Mouse (Mus musculus): ENCODE measurements around the gene Fndc3b.

Fndc3b gene

GRCm38 (mm10) chr3:27555401-27555940 is 155.6 kb downstream of the Fndc3b start:
- peak; percentile 85 for ATAC-seq (ENCODE audit: low TSS enrichment)

GRCm38 (mm10) chr3:27554325-27554724 is 156.8 kb downstream of the Fndc3b start:
- no peak for ATAC-seq (ENCODE audit: low TSS enrichment)

GRCm38 (mm10) chr3:27553781-27554180 is 157.3 kb downstream of the Fndc3b start:
- ATAC-seq (ENCODE audit: low TSS enrichment), result no peak

GRCm38 (mm10) chr3:27551005-27551404 is 160.1 kb downstream of the Fndc3b start:
- ATAC-seq (ENCODE audit: low TSS enrichment), result peak; percentile 56

GRCm38 (mm10) chr3:27550409-27550808 is 160.7 kb downstream of the Fndc3b start:
- ATAC-seq (ENCODE audit: low TSS enrichment), result no peak

- ATAC-seq (ENCODE audit: low TSS enrichment), result no peak
Measured at GRCm38 (mm10) chr3:27545651-27546050, 165.5 kb downstream of the Fndc3b start.

GRCm38 (mm10) chr3:27544061-27544460 is 167.0 kb downstream of the Fndc3b start:
- ATAC-seq (ENCODE audit: low TSS enrichment), result no peak

- no peak for ATAC-seq (ENCODE audit: low TSS enrichment)
Measured at GRCm38 (mm10) chr3:27541841-27542240, 169.3 kb downstream of the Fndc3b start.

GRCm38 (mm10) chr3:27541181-27541580 is 169.9 kb downstream of the Fndc3b start:
- ATAC-seq (ENCODE audit: low TSS enrichment), result no peak

GRCm38 (mm10) chr3:27534208-27534607 is 176.9 kb downstream of the Fndc3b start:
- ATAC-seq (ENCODE audit: low TSS enrichment), result no peak

- ATAC-seq (ENCODE audit: low TSS enrichment), result no peak
Measured at GRCm38 (mm10) chr3:27533721-27534120, 177.4 kb downstream of the Fndc3b start.

GRCm38 (mm10) chr3:27531993-27532392 is 179.1 kb downstream of the Fndc3b start:
- ATAC-seq (ENCODE audit: low TSS enrichment), result no peak

- ATAC-seq (ENCODE audit: low TSS enrichment), result no peak
Measured at GRCm38 (mm10) chr3:27530370-27530769, 180.7 kb downstream of the Fndc3b start.

GRCm38 (mm10) chr3:27529221-27530051 is 181.7 kb downstream of the Fndc3b start:
- no peak for ATAC-seq (ENCODE audit: low TSS enrichment)

- ATAC-seq (ENCODE audit: low TSS enrichment), result no peak
Measured at GRCm38 (mm10) chr3:27526991-27527390, 184.1 kb downstream of the Fndc3b start.

- no peak for ATAC-seq (ENCODE audit: low TSS enrichment)
Measured at GRCm38 (mm10) chr3:27523176-27523936, 187.8 kb downstream of the Fndc3b start.

- no peak for ATAC-seq (ENCODE audit: low TSS enrichment)
Measured at GRCm38 (mm10) chr3:27520391-27520790, 190.7 kb downstream of the Fndc3b start.

- ATAC-seq (ENCODE audit: low TSS enrichment), result 0 out of 2 replicates have a peak, but pooled peaks have one; percentile 15
Measured at GRCm38 (mm10) chr3:27519481-27519880, 191.6 kb downstream of the Fndc3b start.

GRCm38 (mm10) chr3:27518935-27519334 is 192.2 kb downstream of the Fndc3b start:
- ATAC-seq (ENCODE audit: low TSS enrichment), result no peak

- peak; percentile 48; the same call in 1 of the 2 replicates for ATAC-seq (ENCODE audit: low TSS enrichment)
Measured at GRCm38 (mm10) chr3:27516536-27516935, 194.6 kb downstream of the Fndc3b start.

- ATAC-seq (ENCODE audit: low TSS enrichment), result peak; percentile 81
Measured at GRCm38 (mm10) chr3:27511765-27512164, 199.3 kb downstream of the Fndc3b start.

- ATAC-seq (ENCODE audit: low TSS enrichment), result no peak
Measured at GRCm38 (mm10) chr3:27506886-27507285, 204.2 kb downstream of the Fndc3b start.

- no peak for ATAC-seq (ENCODE audit: low TSS enrichment)
Measured at GRCm38 (mm10) chr3:27505582-27505981, 205.5 kb downstream of the Fndc3b start.
